Mouse (Mus musculus) liver, postnatal 0 days (tissue): ENCODE measurements around the gene Usp2.

ENCODE experiments used
- CTCF ChIP-seq: sonication (generic); IDR thresholded peaks from 2 replicates; pipeline ENCODE4 v1.5.1; 2016; ENCODE audit warnings: antibody characterized with exemption, low read depth
- EP300 ChIP-seq: IDR thresholded peaks from 2 replicates; pipeline ENCODE4 v1.6.1; 2016; ENCODE audit warnings: antibody characterized with exemption, low read depth, mild to moderate bottlenecking

DNA sequence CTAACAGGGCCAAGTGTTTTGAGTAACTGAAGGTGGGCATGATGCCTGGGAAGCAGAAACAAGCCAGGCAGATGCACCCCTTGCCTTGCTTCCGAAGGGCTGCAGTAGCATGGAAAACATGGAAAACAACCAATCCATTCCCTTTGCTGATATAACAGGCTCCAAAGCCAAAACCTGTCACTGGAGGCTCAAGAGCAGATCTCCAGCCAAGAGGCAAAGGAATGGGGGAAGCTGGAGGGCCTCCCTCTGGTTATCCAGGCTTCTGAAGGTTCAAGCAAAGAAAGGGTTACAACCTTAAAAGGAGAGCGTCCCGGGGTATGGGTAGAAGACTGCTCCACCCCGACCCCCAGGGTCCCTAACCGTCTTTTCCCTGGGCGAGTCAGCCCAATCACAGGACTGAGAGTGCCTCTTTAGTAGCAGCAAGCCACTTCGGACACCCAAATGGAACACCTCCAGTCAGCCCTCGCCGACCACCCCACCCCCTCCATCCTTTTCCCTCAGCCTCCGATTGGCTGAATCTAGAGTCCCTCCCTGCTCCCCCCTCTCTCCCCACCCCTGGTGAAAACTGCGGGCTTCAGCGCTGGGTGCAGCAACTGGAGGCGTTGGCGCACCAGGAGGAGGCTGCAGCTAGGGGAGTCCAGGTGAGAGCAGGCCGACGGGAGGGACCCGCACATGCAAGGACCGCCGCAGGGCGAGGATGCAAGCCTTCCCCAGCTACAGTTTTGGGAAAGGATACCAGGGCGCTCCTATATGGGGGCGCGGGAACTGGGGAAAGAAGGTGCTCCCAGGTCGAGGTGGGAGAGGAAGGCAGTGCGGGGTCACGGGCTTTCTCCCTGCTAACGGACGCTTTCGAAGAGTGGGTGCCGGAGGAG, 23.7 kb upstream of the Usp2 start, which contains the start of gene Thy1:
- TF ChIP-seq EP300 (no peak), CTCF (no peak)
